Mouse (Mus musculus) hindbrain, embryonic 11.5 days (tissue): ENCODE measurements at regions not wholly inside any gene's neighbourhood (a gene's known extent, or its start where the extent isn't known, plus 50 kb on each side); places are given as distances from the start of the nearest gene placed in this dataset.

Source experiments
- ATAC-seq: fragments of 200-750 bp; cut with Nextera tagmentation; 2 replicates; pipeline ENCODE4 v1.8.0; 2017; ENCODE audit warnings: mild to moderate bottlenecking, moderate TSS enrichment, moderate library complexity; ENCODE audit not compliant: low FRiP score
- DNase-seq: peaks from one replicate; pipeline ENCODE4 v3.0.0-alpha.2; 2015; ENCODE audit warnings: low spot score
- H3K27ac ChIP-seq: fragments of 300-500 bp; sonication (generic); 2 replicates; pipeline ENCODE4 v1.5.1; 2014; ENCODE audit warnings: mild to moderate bottlenecking, low read depth, low read length
- H3K27me3 ChIP-seq: fragments of 300-500 bp; sonication (generic); 2 replicates; pipeline ENCODE4 v1.6.1; 2014; ENCODE audit warnings: mild to moderate bottlenecking, low read length, moderate library complexity, mixed read lengths; ENCODE audit not compliant: control insufficient read depth, insufficient read depth
- H3K36me3 ChIP-seq: fragments of 300-500 bp; sonication (generic); 2 replicates; pipeline ENCODE4 v1.6.1; 2014; ENCODE audit warnings: mild to moderate bottlenecking, low read length, moderate library complexity, mixed read lengths; ENCODE audit not compliant: control insufficient read depth, insufficient read depth
- H3K4me1 ChIP-seq: fragments of 300-500 bp; sonication (generic); replicated peaks from 2 replicates; pipeline ENCODE4 v1.6.1; 2014; ENCODE audit warnings: low read length, mixed read lengths; ENCODE audit not compliant: control insufficient read depth, insufficient read depth
- H3K4me2 ChIP-seq: fragments of 300-500 bp; sonication (generic); replicated peaks from 2 replicates; pipeline ENCODE4 v1.6.1; 2014; ENCODE audit warnings: mild to moderate bottlenecking, low read depth, low read length
- H3K4me3 ChIP-seq: fragments of 300-500 bp; sonication (generic); 2 replicates; pipeline ENCODE4 v1.5.1; 2014; ENCODE audit warnings: low read depth, low read length
- H3K9ac ChIP-seq: fragments of 300-500 bp; sonication (generic); 2 replicates; pipeline ENCODE4 v1.6.1; 2014; ENCODE audit warnings: low read depth, low read length
- H3K9me3 ChIP-seq: fragments of 300-500 bp; sonication (generic); 2 replicates; pipeline ENCODE4 v1.6.1; 2016; ENCODE audit warnings: low read length; ENCODE audit not compliant: control insufficient read depth
- WGBS: fragments of 180-500 bp; shearing (Covaris S2); extraction: QIAGEN DNeasy Blood & Tissue Kit; methylation state at CpG from one replicate; pipeline ENCODE4 v1.1.7; 2014; 5-methylcytosine and 5-hydroxymethylcytosine counted together

DNA sequence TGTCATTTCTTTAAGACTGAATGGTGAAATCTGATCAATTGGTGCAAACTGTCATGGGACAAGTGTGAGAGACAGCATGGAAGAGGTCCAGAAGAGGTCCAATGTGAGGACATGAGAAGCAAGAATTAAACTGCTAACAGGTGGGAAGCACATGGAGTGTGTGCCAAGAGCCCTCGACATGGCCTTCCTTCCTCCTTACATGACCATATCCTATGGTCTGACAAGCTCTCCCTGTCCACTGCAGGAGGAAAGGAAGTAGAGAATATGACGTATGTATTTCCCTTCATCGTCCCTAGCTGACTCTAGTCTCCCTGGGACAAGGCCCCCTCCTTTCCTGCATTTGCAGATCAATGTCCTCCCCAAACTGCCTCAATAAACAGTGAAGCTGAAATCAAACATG, 152.1 kb downstream of the Dad1 start:
- H3K36me3 ChIP-seq, result no peaks in the 10 kb centered on the region
- no peaks in the 10 kb centered on the region for H3K9me3 ChIP-seq
- 66% methylated on average over 3 of the region's 3 CpGs for WGBS
- H3K27me3 ChIP-seq, result no peaks in the 10 kb centered on the region
- H3K27ac ChIP-seq, result no peak overlapping the region
- H3K9ac ChIP-seq, result no peak overlapping the region
- no peak overlapping the region for H3K4me2 ChIP-seq
- no peak overlapping the region for H3K4me3 ChIP-seq
- ATAC-seq (no peak), DNase-seq (no peak)
- no peaks in the 10 kb centered on the region for H3K4me1 ChIP-seq

DNA sequence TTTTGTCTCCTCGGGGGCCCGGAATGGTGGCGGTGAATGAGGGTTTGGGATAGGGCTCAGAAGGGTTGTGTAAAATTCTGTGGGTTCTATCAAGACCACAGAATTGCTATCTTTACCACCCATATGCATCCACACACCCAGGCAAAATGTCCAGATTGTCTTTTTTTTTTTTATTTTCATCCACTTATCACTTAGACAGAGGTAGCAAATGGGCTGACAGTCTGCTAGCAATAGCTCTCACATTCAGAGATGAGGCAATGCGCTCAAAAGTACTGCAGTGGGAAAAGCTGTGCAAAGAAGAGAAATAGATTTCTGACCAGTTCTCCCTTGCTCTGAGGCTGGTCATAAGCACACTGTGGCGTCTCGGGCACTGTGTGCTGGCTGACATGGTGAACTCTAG, 154.5 kb downstream of the Dad1 start:
- 88% methylated on average over 6 of the region's 6 CpGs for WGBS
- Histone ChIP-seq H3K27ac (no peak overlapping the region), H3K4me1 (no peaks in the 10 kb centered on the region), H3K36me3 (no peaks in the 10 kb centered on the region), H3K9ac (no peak overlapping the region), H3K9me3 (no peaks in the 10 kb centered on the region), H3K4me2 (no peak overlapping the region), H3K27me3 (no peaks in the 10 kb centered on the region), H3K4me3 (no peak overlapping the region)
- DNase-seq, result no peak
- no peak for ATAC-seq

DNA sequence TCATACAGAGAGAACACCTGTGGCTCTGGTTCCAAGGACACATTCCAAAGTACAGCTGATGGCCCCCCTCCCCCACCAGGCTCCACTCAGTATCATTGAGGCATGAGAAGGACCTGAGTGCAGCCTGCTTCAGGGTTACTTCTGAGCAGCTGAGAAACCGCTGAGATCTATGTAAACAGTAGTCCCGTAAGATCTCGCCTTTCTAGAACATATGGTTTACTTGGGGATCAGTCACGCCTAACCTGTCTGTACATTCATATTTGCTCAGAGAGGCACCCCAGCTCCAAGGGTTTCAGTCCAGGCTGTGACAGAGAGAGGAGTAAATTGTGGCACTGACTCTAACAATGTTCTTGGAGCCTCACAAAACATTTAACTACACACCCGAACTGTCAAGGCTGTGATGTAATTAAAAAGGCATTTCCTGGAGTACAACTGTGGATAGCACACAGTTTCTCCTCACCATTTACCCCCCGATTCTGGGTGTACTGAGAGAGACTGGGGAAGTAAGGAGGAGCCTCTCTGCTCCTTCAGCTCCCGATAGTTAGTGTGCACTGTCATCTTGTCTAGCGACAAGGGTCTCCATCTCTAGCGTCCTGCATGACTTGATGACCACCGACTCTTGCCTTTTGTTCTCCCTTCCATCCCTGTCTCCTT, 155.7 kb downstream of the Dad1 start:
- WGBS, result 69% methylated on average over 10 of the region's 10 CpGs
- no peak overlapping the region for H3K9ac ChIP-seq
- no peak overlapping the region for H3K27ac ChIP-seq
- no peak overlapping the region for H3K4me3 ChIP-seq
- H3K4me1 ChIP-seq, result no peaks in the 10 kb centered on the region
- H3K4me2 ChIP-seq, result no peak overlapping the region
- ATAC-seq (no peak), DNase-seq (no peak)
- no peaks in the 10 kb centered on the region for H3K36me3 ChIP-seq
- H3K9me3 ChIP-seq, result no peaks in the 10 kb centered on the region
- H3K27me3 ChIP-seq, result no peaks in the 10 kb centered on the region

DNA sequence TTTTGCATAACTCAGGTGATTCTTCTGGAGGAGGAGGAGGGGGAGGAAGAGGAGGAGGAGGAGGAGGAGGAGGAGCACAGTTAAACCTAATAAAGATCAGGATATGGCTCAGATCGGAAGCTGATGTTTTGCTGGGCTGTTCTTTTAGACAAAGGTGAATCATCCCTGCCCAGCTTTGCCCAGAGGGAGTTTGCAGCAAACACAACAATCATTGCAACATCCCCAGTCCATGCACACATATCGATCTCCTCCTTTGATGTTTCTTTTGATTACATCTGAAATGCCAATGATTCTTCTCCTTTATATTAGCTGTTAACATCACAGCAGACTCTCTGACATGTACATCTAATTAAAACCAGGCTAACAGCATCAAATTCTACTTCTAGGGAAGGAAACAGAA, 156.9 kb downstream of the Dad1 start:
- Histone ChIP-seq H3K4me3 (no peak overlapping the region), H3K9me3 (no peaks in the 10 kb centered on the region), H3K27me3 (no peaks in the 10 kb centered on the region), H3K4me1 (no peaks in the 10 kb centered on the region), H3K27ac (no peak overlapping the region), H3K4me2 (no peak overlapping the region), H3K36me3 (no peaks in the 10 kb centered on the region), H3K9ac (no peak overlapping the region)
- 69% methylated on average over 2 of the region's 2 CpGs for WGBS
- ATAC-seq (no peak), DNase-seq (no peak)

DNA sequence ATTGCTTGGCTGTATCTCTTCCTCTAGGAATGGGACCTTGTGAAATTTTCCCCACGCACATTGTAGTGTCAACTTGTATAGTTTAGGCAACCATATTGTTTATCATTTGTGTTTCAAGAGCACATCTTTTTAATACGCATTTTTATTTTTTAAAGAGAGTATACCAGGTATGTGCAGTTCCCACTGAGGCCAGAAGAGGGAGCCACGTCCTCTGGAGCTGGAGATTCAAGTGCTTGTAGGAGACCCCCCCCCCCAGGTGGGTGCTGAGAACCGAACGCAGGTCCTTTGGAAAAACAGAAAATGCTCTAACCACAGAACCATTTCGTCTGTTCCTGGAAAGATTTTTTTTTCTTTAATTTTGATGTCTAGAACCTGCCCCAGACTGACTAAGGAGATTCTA, 161.5 kb downstream of the Dad1 start:
- no peaks in the 10 kb centered on the region for H3K27me3 ChIP-seq
- H3K9ac ChIP-seq, result no peak overlapping the region
- H3K4me2 ChIP-seq, result no peak overlapping the region
- H3K36me3 ChIP-seq, result no peaks in the 10 kb centered on the region
- WGBS, result 90% methylated on average over 6 of the region's 6 CpGs
- H3K4me3 ChIP-seq, result no peak overlapping the region
- no peak for ATAC-seq
- no peaks in the 10 kb centered on the region for H3K9me3 ChIP-seq
- no peak overlapping the region for H3K27ac ChIP-seq
- H3K4me1 ChIP-seq, result no peaks in the 10 kb centered on the region
- DNase-seq, result no peak

DNA sequence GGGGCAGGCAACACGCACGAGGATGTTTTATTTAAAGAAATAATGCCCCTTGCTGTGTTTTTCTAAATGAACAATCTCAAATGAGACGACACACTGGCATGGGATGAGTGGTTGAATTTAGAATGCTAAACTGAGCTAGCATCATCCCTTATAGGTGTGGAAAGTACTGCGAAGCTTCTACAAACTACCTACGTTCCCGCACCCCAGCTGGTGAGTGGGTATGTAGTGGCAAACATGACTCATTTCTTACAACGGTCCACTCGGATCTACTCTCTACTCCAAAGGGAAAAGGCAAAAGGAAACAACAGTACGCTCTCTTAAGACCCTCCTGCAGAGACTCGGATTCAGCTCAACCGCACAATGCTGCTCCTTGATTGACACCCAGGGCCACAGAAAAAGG, 167.2 kb downstream of the Dad1 start:
- no peaks in the 10 kb centered on the region for H3K27me3 ChIP-seq
- DNase-seq (no peak), ATAC-seq (no peak)
- WGBS, result 71% methylated on average over 11 of the region's 11 CpGs
- no peaks in the 10 kb centered on the region for H3K9me3 ChIP-seq
- no peak overlapping the region; the same call in 1 of the 2 replicates for H3K4me2 ChIP-seq
- H3K36me3 ChIP-seq, result no peaks in the 10 kb centered on the region
- H3K9ac ChIP-seq, result no peak overlapping the region
- no peak overlapping the region for H3K27ac ChIP-seq
- H3K4me3 ChIP-seq, result no peak overlapping the region
- H3K4me1 ChIP-seq, result no peaks in the 10 kb centered on the region

DNA sequence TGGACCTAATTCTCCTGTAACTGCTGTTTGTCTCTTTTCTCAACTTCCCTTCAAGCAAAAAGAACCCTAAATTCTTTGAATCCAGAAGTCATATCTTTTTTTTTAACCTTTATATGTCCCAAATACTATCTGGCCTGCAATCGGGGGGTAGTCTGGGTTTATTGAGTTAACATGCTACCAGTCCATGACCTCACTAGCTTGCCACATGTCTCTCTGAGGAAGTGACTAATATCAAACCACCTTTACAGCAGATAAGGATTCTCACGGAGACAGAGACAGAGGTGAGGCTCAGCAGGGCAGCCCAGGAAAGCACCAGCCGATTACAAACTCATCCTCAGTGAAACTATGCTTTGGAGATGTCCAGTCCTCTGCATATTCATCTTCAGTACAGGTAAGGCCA, 179.2 kb downstream of the Dad1 start:
- H3K4me1 ChIP-seq, result no peaks in the 10 kb centered on the region
- H3K9me3 ChIP-seq, result no peaks in the 10 kb centered on the region
- 83% methylated on average over 3 of the region's 3 CpGs for WGBS
- no peak overlapping the region for H3K4me3 ChIP-seq
- no peaks in the 10 kb centered on the region for H3K27me3 ChIP-seq
- no peak for ATAC-seq
- H3K36me3 ChIP-seq, result no peaks in the 10 kb centered on the region
- no peak overlapping the region for H3K9ac ChIP-seq
- no peak overlapping the region for H3K4me2 ChIP-seq
- H3K27ac ChIP-seq, result no peak overlapping the region
- no peak for DNase-seq

DNA sequence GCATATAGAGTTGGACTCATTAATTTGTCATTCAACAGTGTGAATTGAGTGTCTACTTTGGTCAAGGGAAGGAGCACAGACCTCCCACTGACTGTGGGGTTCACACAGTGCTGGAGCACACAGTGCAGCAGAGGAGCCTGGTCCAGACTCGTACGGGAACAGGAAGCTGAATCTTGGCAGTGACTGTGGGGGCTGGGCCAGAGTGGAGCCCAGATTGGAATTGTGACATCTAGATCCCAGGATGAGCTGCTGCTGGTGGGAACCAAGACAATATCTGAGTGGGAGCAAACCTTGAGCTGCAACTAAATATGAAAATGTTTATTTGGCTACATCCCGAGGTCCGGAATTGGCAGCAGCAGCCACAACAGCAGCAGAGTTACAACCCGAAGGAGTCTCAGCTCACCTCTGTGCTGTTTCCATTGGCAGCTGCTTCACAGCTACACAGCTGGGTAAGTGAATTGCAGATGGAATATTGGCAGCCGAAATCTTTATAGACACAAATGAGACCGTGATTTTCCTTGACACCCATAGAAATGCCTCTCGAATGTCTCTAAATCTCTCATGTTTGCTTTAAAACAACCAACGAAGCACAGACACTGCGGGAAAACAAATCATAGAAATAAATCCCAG, 181.5 kb downstream of the Dad1 start:
- Histone ChIP-seq H3K9me3 (no peaks in the 10 kb centered on the region), H3K4me3 (no peak overlapping the region), H3K27ac (no peak overlapping the region), H3K27me3 (no peaks in the 10 kb centered on the region), H3K4me1 (no peaks in the 10 kb centered on the region), H3K36me3 (no peaks in the 10 kb centered on the region), H3K4me2 (no peak overlapping the region), H3K9ac (no peak overlapping the region)
- ATAC-seq, result no peak
- 84% methylated on average over 10 of the region's 10 CpGs for WGBS
- no peak for DNase-seq

DNA sequence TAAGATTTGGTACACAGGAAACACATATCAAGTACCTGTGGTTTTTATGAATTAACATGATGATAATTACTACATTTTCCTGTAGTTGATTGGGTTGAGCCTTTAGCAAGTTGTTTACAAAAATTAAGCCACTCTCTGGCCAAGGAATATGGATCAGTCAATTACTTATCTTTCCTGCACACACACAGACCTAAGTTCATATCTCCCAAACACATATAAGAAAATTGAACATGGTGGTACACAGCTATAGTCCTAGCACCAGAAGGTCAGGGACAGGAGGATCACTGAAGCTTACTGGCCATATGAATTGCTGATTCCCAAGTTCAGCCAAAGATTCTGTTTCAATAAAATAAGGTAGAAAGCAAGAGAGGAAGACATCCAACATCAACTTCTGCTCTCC, 183.7 kb downstream of the Dad1 start:
- no peak for DNase-seq
- no peak for ATAC-seq
- H3K4me3 ChIP-seq, result no peak overlapping the region
- no peak overlapping the region for H3K9ac ChIP-seq
- H3K4me1 ChIP-seq, result no peaks in the 10 kb centered on the region
- H3K36me3 ChIP-seq, result no peaks in the 10 kb centered on the region
- no peak overlapping the region for H3K27ac ChIP-seq
- H3K27me3 ChIP-seq, result no peaks in the 10 kb centered on the region
- no peaks in the 10 kb centered on the region for H3K9me3 ChIP-seq
- H3K4me2 ChIP-seq, result no peak overlapping the region
